Mouse (Mus musculus) right cerebral cortex, adult 2 months (tissue): ENCODE measurements around the gene Ube3b.

Experiments
- DNase-seq, 2 experiments: peaks; one replicate each; pipeline ENCODE4 v3.0.0; 2021 to 2022; ENCODE audit warnings: low spot score in 2 of 2

Gene Ube3b

GRCm38 (mm10) chr5:114380209-114381012 is at the start of gene Ube3b, which contains the start of gene Kctd10:
Gene Ube3b, plus strand, starts transcription at chr5:114380607.
Gene Kctd10, minus strand, starts transcription at chr5:114380508.
- peak; percentile 75 to 83 for DNase-seq

GRCm38 (mm10) chr5:114342996-114343395 is 37.4 kb upstream of the Ube3b start:
- no peak for DNase-seq

- DNase-seq = no peak
These were observed 36.8 kb upstream of the Ube3b start for GRCm38 (mm10) chr5:114343612-114344011.

- no peak for DNase-seq
These were observed 34.9 kb upstream of the Ube3b start for GRCm38 (mm10) chr5:114345538-114345937.

DNA sequence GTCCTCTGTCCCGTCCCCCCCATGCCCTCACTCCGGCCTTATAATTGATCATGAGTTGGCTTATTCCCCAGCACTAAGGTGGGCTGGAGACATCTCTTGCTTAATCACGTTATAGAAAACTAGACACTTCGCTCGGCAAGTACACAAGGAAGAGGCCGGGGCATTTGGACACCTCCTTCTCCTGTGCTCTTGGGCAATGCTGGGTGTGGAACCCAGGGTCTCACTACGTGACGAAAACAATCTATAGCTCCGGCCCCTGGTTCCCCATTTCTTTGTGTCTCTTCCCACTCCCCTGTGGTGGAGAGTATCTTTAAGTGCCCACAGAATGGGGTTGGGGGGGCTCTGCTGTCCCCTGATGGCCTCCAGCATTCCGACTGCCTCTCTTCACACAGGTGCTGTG is 33.4 kb upstream of the Ube3b start:
- DNase-seq = no peak

GRCm38 (mm10) chr5:114351490-114351889 is 28.9 kb upstream of the Ube3b start:
- no peak for DNase-seq

- peak; percentile 68 to 84 for DNase-seq
These were observed 24.0 kb upstream of the Ube3b start for GRCm38 (mm10) chr5:114356250-114356935.

- DNase-seq = peak; percentile 58 to 67
These were observed 23.3 kb upstream of the Ube3b start for GRCm38 (mm10) chr5:114356936-114357751.

- peak; percentile 57 to 59 for DNase-seq
These were observed 21.6 kb upstream of the Ube3b start for GRCm38 (mm10) chr5:114358833-114359232.

GRCm38 (mm10) chr5:114359586-114359985 is 20.8 kb upstream of the Ube3b start:
- DNase-seq = no peak

- no peak for DNase-seq
These were observed 19.4 kb upstream of the Ube3b start for GRCm38 (mm10) chr5:114360968-114361367.

- DNase-seq = no peak
These were observed 15.2 kb upstream of the Ube3b start for GRCm38 (mm10) chr5:114365043-114365752.

DNA sequence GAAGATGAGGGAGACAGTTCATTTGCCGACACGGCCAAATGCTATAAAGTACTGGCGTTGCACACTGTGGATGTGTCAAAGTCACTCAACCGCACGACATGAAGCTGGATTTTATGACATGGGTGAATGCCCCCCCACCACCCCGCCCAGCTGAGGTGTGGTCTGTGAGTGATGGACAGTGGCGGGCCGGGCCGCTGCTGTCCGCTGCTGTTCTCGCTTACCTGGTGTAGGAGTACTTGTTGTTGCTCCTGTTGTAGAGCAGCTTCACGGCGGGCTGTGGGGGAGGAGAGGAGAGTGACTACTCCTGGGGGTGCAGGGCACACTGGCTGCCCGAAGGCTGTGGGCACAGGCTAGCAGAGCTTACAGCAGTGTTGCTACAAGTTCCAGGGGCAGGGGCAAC is 12.3 kb upstream of the Ube3b start:
- no peak for DNase-seq

- no peak for DNase-seq
These were observed 11.5 kb upstream of the Ube3b start for GRCm38 (mm10) chr5:114368803-114369496.

DNA sequence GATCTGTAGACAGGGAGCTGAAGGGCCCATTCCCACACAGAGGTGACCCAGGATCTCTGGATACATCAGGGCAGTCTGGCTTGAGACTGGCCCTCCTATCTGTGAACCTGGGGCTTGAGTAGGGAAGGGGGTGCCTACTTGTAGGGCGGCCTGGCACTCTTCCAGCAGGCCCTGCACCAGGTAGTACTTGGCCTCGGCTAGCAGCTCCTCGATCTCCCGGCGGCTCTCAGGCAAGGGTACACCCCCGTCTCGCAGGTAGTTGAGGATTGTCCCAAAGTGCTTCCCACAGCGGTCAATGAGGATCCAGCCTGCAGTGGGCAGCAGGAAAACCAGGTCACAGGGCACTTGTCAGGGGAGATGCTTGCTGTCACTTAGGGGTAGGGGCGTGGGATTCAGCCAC is 10.5 kb upstream of the Ube3b start:
- DNase-seq = no peak

- DNase-seq = no peak
These were observed 10.0 kb upstream of the Ube3b start for GRCm38 (mm10) chr5:114370371-114370776.

- DNase-seq = no peak
These were observed 9.1 kb upstream of the Ube3b start for GRCm38 (mm10) chr5:114371331-114371730.

DNA sequence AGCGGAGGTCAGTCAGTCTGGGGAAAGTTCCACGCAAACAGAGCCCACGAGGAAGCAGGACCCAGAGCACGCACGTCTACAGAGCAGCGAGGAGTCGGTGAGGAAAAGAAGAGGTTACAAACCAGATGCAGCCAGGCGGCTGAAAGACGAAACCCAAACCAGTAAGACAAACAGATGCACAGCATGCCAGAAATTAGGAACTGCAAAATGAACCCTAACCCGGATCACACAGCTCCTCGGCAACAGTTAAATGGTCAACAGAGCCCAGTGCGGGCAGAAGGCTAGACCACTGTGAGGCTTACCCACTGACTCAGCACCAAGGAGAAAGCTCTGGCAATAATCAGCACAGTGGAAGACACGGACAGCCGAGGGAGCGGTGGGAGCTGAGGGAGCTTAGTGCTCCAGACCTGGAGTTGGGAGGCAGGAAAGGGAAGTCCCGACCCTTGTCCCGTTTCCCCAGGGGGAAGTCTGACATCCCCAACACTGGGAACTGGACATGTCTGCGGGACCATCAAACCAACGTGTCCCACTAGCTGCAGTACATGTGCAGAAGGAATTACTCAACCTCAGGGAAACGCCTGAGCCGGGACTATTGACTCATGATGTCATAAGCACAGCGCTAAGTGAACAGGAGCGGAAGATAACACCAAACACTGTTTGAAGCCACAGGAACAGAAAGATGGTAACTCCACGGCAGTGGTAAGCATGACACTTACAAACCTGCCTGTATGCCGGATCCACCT is 8.5 kb upstream of the Ube3b start:
- no peak for DNase-seq

DNA sequence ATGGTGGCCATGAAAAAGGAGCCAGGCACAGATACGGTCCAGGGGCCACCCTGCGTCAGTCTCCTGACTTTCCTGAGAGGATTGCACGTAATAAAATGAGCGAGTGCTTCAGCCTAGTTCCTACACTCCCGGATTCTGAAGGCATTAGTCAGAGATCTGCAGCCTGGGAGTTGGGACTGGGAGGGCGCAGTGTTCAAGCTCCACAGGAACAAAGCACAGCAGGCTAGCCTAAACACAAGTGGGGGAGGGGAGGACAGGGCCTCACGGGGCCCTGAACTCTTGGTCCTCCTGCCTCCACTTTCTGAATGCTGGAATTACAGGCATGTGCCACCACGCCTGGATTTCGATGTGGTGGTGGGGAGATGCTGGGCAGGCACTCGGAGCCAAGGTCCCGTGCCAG is 7.8 kb upstream of the Ube3b start:
- no peak for DNase-seq

DNA sequence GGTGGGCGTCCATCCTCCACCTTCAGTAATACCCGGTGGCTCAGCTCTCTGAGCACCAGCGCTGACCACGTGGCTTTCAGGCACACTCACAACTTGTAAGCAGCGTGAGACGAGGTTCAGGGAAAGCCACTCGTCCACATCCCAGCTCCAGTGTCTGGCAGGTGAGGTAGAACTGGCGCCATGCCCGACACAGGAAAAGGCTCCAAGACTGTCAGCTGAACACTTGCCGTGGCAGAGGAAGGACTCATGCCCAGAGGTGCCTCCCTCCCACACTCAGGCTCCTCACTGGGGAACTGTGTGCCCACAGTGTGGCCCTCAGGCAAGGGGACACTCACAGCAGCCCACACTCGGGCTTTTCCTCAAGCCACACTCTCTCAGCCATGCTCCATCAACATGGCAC is 7.2 kb upstream of the Ube3b start:
- DNase-seq = no peak
